Mouse (Mus musculus) neural tube, embryonic 11.5 days (tissue): ENCODE measurements around the gene Nfx1. TPM values are rescaled to one million over a fixed set of nuclear protein-coding genes. Genes with fewer than 3 reads are reported as not detected.

Experiments
- ATAC-seq: fragments of 200-750 bp; cut with Nextera tagmentation; 2 replicates; pipeline ENCODE4 v1.8.0; 2017; ENCODE audit warnings: moderate number of reproducible peaks, mild to moderate bottlenecking, moderate TSS enrichment, moderate library complexity; ENCODE audit not compliant: insufficient read depth, low FRiP score, low TSS enrichment
- DNase-seq: peaks from one replicate; pipeline ENCODE4 v3.0.0-alpha.2; 2015; ENCODE audit warnings: low spot score
- H3K27ac ChIP-seq: fragments of 300-500 bp; sonication (generic); 2 replicates; pipeline ENCODE4 v1.5.1; 2014; ENCODE audit warnings: low read depth, mild to moderate bottlenecking, low read length
- H3K27me3 ChIP-seq: fragments of 300-500 bp; sonication (generic); 2 replicates; pipeline ENCODE4 v1.6.1; 2014; ENCODE audit warnings: mild to moderate bottlenecking, low read length, mixed read lengths; ENCODE audit not compliant: control insufficient read depth, insufficient read depth
- H3K36me3 ChIP-seq: fragments of 300-500 bp; sonication (generic); 2 replicates; pipeline ENCODE4 v1.6.1; 2014; ENCODE audit warnings: mild to moderate bottlenecking, low read length, moderate library complexity, mixed read lengths; ENCODE audit not compliant: control insufficient read depth, insufficient read depth
- H3K4me1 ChIP-seq: fragments of 300-500 bp; sonication (generic); 2 replicates; pipeline ENCODE4 v1.6.1; 2014; ENCODE audit warnings: low read length, mixed read lengths; ENCODE audit not compliant: control insufficient read depth, insufficient read depth
- H3K4me2 ChIP-seq: fragments of 300-500 bp; sonication (generic); 2 replicates; pipeline ENCODE4 v1.6.1; 2014; ENCODE audit warnings: low read depth, mild to moderate bottlenecking, moderate library complexity
- H3K4me3 ChIP-seq: fragments of 300-500 bp; sonication (generic); 2 replicates; pipeline ENCODE4 v1.5.1; 2014; ENCODE audit warnings: low read depth, low read length
- H3K9ac ChIP-seq: fragments of 300-500 bp; sonication (generic); 2 replicates; pipeline ENCODE4 v1.6.1; 2014; ENCODE audit warnings: mild to moderate bottlenecking, low read length
- H3K9me3 ChIP-seq: fragments of 300-500 bp; sonication (generic); 2 replicates; pipeline ENCODE4 v1.6.1; 2016; ENCODE audit warnings: low read length; ENCODE audit not compliant: control insufficient read depth
- WGBS: fragments of 180-500 bp; shearing (Covaris S2); extraction: QIAGEN DNeasy Blood & Tissue Kit; methylation state at CpG from one replicate; pipeline ENCODE4 v1.1.7; 2014; 5-methylcytosine and 5-hydroxymethylcytosine counted together
- polyA plus RNA-seq: library from polyadenylated mRNA; unstranded; fragments of >200 nt; fragmentation: Nextera tagmentation; extraction: Ambion mirVana; gene quantifications from 2 replicates; pipeline ENCODE4 v1.2.1, GENCODE M21; 2014

The Nfx1 gene
- polyA plus RNA-seq, 1 experiment from 2014 or later, result 91.5 TPM

DNA sequence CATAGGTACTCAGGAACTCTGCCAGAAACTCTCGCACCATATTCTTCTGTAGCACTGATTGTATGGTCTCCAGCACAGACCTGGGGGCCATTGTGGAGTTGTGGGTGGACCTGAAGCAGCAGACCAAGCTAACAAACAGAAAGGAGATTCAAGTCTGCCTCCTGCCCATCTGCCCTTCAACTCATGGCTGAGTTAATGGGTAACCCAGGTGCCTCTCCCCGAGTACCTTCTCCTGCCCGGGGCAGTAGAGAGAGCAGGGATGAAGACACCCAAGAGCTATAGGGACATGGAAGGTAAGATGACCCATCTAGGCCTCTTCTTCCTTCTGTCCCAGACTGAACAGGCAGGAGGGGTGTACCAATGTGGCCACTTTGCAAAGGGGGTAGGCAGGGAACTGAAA, 74.6 kb downstream of the Nfx1 start:
- no peak overlapping the region for H3K4me2 ChIP-seq
- DNase-seq (no peak), ATAC-seq (no peak)
- H3K27ac ChIP-seq, result no peak overlapping the region
- WGBS, result 88% methylated on average over 3 of the region's 3 CpGs
- no peak overlapping the region for H3K9ac ChIP-seq
- H3K4me1 ChIP-seq, result no peaks in the 10 kb centered on the region
- no peaks in the 10 kb centered on the region for H3K9me3 ChIP-seq
- no peaks in the 10 kb centered on the region for H3K27me3 ChIP-seq
- no peaks in the 10 kb centered on the region for H3K36me3 ChIP-seq
- no peak overlapping the region for H3K4me3 ChIP-seq

DNA sequence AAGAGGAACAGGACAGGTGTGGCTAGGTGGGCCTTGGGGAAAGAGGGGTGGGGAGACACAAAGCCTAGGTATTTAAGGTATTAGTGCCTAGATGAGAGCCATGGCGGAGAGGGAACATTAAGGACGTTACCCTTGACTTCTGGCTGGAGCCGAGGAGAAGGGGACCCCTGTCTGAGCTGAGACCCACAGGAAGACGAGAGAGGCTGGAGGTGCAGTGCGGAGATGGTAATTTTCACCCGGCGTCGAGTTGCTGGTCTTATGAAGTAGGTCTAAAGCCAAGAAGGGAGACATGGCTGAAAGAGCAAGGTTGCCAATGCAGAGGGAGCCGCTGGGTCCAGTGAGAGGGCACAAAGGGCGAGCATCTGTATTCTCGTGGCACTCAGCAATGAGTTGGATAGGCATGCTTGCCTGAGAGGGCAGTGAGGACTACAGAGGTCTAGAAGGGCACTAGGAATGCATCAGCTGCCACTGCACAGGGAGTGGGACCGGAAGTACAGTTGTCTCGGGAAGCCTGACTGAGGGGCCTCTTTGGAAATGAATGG, 75.6 kb downstream of the Nfx1 start:
- Histone ChIP-seq H3K27ac (no peak overlapping the region), H3K4me1 (no peaks in the 10 kb centered on the region), H3K9me3 (no peaks in the 10 kb centered on the region), H3K9ac (no peak overlapping the region), H3K4me3 (no peak overlapping the region), H3K27me3 (no peaks in the 10 kb centered on the region), H3K4me2 (no peak overlapping the region), H3K36me3 (no peaks in the 10 kb centered on the region)
- DNase-seq (no peak), ATAC-seq (no peak)
- 87% methylated on average over 13 of the region's 13 CpGs for WGBS

DNA sequence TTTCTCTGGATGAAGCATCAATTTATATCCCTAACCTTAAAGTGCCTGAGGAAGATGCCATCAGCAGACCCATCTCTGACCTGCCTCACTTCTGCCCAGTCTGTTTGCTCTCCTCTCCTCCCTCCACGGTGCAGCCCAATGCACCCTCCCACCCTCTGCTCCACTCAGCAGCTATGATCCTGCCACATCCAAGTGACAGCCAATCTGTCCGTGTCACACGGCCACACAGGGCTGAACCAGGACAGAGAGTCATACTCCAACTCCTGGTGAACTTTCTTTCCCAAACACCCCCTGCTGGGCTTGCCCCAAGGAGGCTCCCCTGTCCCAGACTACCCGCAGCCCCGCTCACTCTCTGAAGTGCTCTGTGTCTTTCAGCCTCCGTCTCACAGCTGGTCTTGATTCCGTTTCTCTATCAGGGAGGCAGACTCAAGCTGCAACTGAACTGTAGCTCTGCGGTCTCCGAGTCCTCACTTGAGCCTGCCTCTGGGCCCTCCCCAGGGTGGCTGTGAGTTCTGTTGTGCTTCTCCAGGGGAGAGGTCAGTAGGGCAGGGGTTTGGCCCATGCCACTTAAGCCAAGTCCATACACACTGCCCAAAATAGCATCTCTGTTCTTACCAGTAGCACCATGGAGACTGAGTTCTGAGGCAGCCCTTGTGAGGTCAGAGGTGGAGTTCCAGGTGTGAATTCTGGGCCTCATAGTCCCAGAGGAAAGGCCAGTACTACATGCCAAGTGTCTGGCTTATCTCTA, 77.0 kb downstream of the Nfx1 start, which contains the start of gene Aqp7:
TSS of gene Aqp7 (minus strand) at position 616 of the 748 bp plus-strand sequence.
- DNase-seq (no peak), ATAC-seq (no peak)
- H3K36me3 ChIP-seq, result no peaks in the 10 kb centered on the region
- H3K9ac ChIP-seq, result no peak within 1 kb of the TSS
- H3K4me3 ChIP-seq, result no peak within 1 kb of the TSS
- no peaks in the 10 kb centered on the region for H3K9me3 ChIP-seq
- WGBS, result 40% methylated on average over 9 of the region's 9 CpGs
- no peak within 1 kb of the TSS for H3K4me2 ChIP-seq
- H3K27me3 ChIP-seq, result no peaks in the 10 kb centered on the region
- H3K4me1 ChIP-seq, result no peaks in the 10 kb centered on the region
- H3K27ac ChIP-seq, result no peak within 1 kb of the TSS

DNA sequence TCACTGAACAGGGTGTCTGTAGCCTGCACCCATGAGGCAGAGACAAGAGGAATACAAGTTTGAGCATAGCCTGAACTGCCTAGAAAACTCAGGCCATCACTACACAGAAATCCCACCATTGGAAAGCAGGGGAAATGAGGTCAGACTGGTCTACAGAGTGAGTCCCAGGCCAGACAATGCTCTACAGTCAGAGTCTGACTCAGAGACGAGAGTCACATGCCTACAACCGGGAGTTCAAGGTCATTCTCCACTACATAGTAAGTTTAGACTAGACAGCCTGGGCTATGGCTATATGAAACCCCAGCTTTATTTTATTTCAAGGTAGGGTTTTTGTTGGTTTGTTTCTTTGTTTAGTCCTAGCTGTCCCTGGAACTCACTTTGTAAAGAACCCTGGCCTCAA, 78.2 kb downstream of the Nfx1 start:
- ATAC-seq (no peak), DNase-seq (no peak)
- Histone ChIP-seq H3K4me3 (no peak overlapping the region), H3K27ac (no peak overlapping the region), H3K27me3 (no peaks in the 10 kb centered on the region), H3K36me3 (no peaks in the 10 kb centered on the region), H3K9me3 (no peaks in the 10 kb centered on the region), H3K4me2 (no peak overlapping the region), H3K9ac (no peak overlapping the region), H3K4me1 (no peaks in the 10 kb centered on the region)
- 70% methylated on average over 2 of the region's 2 CpGs for WGBS

DNA sequence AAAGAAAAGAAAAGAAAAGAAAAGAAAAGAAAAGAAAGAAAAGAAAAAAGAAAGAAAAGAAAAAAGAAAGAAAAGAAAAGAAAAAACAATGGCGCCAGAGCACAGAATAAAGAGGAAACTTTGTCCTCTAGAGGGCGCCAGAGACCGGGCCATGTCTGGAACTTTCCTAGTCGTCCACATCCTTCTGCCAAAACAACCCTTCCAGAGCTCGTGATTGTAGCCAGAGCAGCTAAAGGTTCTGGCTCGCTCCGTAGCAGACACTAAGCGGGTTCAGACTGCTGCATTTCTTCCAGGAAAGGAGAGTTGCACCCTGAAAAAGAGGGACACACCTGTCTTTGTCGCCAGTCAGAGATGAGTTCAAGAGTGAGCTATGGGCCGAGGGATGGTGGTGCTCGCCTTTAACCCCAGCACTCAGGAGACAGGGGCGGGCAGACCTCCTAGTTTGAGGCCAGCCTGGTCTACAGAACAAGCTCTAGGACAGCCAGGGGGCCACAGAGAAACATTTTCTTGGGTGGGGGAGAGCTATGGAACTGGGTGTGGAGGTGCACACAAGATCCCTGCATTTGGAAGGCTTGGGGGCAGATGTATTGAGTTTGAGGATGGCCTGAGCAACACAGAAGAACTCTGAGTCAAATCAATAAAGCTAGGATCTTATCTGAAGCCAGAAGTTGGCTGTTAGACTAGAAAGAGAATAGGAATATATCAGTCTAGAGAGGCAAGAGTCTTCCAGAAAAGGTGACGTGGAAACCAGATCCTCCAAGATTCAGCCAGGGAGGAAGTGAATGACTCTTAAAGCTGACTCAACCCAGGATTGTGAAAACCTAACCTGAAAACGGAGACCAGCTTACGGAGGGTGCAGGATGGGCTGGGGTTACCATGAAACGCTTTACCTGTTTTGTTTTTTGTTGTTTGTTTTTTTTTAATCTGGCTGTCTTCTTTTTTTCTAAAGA, 80.3 kb downstream of the Nfx1 start:
- ATAC-seq (no peak), DNase-seq (peak; percentile 87)
- Histone ChIP-seq H3K4me1 (no peaks in the 10 kb centered on the region), H3K27me3 (no peaks in the 10 kb centered on the region), H3K4me2 (peak overlapping the region; percentile 35), H3K4me3 (no peak overlapping the region), H3K27ac (no peak overlapping the region), H3K9ac (no peak overlapping the region; the same call in 1 of the 2 replicates), H3K36me3 (no peaks in the 10 kb centered on the region), H3K9me3 (no peaks in the 10 kb centered on the region)
- WGBS, result 38% methylated on average over 16 of the region's 16 CpGs

DNA sequence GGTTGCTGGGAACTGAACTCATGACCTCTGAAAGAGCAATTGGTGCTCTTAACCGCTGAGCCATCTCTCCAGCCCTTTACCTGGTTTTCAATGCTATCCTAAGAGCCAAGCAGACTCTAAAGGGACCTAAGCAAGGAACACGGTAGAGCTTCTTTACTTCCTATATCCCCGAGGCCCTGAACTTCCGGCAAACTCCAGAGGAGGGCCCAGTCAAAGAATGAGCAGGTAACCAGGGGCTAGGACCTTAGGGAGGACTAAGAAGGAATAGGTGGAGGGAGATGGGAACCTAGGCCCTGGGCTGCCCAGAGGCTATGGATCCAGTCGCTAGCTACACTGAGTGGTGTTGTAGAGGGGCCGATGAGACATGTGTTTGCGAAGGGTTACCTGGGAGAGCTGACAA, 81.1 kb downstream of the Nfx1 start:
- no peak for ATAC-seq
- Histone ChIP-seq H3K27me3 (no peaks in the 10 kb centered on the region), H3K27ac (no peak overlapping the region), H3K9ac (no peak overlapping the region), H3K9me3 (no peaks in the 10 kb centered on the region), H3K4me2 (no peak overlapping the region), H3K4me1 (no peaks in the 10 kb centered on the region), H3K4me3 (no peak overlapping the region), H3K36me3 (no peaks in the 10 kb centered on the region)
- DNase-seq, result no peak
- WGBS, result 82% methylated on average over 7 of the region's 7 CpGs

DNA sequence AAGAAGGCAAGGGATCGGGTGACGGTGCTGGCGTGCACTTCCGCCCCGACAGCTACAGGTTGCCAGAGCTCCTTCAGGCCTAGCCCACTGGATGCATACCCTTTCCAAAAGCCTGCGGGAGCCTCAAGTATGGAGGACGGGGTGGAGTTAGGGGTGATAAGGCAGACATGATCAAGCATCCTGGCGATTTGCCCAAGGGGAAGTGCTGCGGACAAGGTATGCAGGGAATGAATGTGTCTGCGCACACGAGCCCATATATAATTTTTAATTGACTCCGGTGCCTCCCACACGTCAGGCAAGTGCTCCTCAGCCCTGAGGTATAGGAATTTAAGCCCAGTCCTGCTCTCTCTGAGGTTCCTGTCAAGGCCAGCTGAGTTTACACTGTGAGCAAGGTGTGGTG, 84.4 kb downstream of the Nfx1 start:
- H3K4me2 ChIP-seq, result no peak overlapping the region
- no peaks in the 10 kb centered on the region for H3K4me1 ChIP-seq
- DNase-seq, result no peak
- no peak overlapping the region for H3K27ac ChIP-seq
- no peaks in the 10 kb centered on the region for H3K27me3 ChIP-seq
- H3K9ac ChIP-seq, result no peak overlapping the region
- ATAC-seq, result no peak
- no peaks in the 10 kb centered on the region for H3K9me3 ChIP-seq
- H3K36me3 ChIP-seq, result no peaks in the 10 kb centered on the region
- WGBS, result 83% methylated on average over 13 of the region's 13 CpGs
- H3K4me3 ChIP-seq, result no peak overlapping the region

DNA sequence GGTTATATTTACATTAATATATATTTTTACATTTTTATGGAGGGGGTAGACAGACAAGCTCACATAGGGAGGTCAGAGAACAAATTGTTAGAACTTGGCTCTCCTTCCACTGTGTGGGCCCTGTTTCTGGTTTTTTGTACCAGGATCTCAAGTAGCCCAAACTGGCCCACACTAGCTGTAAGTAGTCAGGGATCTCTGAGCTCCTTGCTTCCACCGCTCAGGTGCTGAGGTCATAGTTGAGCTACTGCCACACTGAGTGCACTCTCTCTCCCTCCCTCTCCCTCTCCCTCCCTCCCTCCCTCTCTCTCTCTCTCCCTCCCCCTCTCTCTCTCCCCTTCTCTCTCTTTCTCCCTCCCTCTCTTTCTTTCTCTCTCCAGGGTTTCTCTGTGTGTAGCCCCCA, 85.5 kb downstream of the Nfx1 start:
- no peaks in the 10 kb centered on the region for H3K27me3 ChIP-seq
- no peak overlapping the region for H3K4me2 ChIP-seq
- no peaks in the 10 kb centered on the region for H3K4me1 ChIP-seq
- no peaks in the 10 kb centered on the region for H3K36me3 ChIP-seq
- H3K9me3 ChIP-seq, result no peaks in the 10 kb centered on the region
- 35% methylated on average over 1 of the region's 1 CpGs for WGBS
- no peak overlapping the region for H3K27ac ChIP-seq
- DNase-seq (no peak), ATAC-seq (no peak)
- no peak overlapping the region for H3K9ac ChIP-seq
- no peak overlapping the region for H3K4me3 ChIP-seq
